Mouse (Mus musculus) heart, postnatal 10 days (tissue): ENCODE data around the gene Terf2. TPM values are rescaled to one million over a fixed set of nuclear protein-coding genes. Genes with fewer than 3 reads are reported as not detected.
A peak's percentile ranks its signal among the peaks of the same experiment; 100 is the strongest.

Experiments used
- DNase-seq, 2 experiments: peaks; one replicate each; pipeline ENCODE4 v3.0.0; 2021
- intact Hi-C: fragments of 180-260 bp; cut with DNase I; formaldehyde crosslinking; loops from one replicate; pipeline ENCODE4 v1.15.1; 2025
- total RNA-seq, 2 experiments: library from RNA; stranded (reverse); gene quantifications; 2 replicates each; pipeline ENCODE4 v1.2.3; 2021

Gene Terf2
- total RNA-seq: 10 to 100 TPM; 18.0 to 18.1 TPM

DNA sequence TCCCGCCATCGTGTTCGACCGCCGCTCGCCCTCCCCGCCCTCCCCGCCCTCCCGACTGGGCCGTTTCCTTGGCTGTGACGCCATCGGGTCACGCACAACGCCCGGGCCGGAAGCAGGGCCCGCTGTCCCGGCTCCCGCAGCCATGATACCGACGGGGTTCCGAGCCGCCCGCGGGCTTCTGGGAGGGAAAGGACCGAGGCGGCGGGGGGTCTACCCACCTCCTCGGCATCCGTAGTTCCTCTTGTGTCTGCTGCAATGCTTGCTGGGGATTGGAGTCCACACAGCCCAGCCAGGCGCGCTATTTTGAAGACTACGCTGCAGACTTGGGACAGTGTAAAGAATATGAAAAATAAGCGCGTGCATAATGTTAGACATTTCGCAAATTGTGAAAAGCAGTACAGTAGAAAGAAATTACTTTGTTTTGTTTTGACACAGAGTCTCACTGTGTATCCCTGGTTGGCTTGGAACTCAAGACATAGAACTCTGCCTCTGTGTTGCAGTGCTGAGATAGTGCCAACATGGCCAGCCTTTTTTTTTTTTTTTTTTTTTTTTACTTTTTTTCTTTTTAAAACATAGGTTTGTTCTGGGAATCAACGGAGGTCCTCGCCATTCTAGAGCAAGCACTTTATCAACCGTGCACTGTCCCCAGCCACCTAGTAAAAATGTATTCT lies at the start of gene Terf2:
Terf2 (minus strand) TSS at position 182 of the 671 bp plus-strand sequence.
- intact Hi-C loops: no loop called here
- DNase-seq: peak; percentile 95

DNA sequence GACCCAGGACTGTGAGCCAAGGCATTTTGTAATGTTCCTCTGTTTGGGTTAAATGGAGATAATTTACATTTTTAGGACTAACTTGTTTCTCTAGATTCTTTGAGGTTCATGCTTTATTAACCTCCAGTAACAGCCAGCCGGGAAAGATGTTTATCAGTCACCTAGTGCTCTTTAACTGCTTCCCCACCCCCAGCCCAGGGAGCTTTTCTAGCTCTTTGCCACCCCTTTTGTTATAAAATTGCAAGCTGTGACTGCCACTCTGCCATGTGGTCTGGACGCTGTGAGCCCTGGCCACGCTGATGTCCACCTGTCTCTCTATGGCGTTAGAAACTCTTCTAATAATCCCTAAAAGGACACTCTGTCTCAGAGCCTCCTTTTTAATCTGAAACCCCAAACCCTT lies 47.2 kb upstream of the Terf2 start:
- DNase-seq: no peak
- intact Hi-C loops: no loop called here

DNA sequence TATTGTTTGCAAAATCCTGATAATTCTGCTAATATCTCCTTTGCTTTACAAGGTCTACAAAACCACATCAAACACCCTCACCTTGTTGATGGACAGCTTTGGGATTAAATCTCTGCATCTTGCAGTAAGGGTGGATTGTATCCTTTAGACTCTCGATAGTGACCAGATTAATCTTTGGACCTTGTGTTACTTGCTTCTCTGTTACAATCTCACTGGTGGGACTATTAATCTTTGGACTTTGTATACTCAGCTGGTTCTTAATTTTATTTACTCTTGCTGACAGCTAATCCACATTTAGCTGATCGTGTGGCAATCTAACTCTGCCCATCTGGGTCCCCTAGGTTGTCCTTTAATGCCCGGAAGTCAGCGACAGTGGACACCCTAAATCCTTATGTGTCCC lies 46.2 kb upstream of the Terf2 start:
- intact Hi-C loops: no loop called here
- no peak for DNase-seq

DNA sequence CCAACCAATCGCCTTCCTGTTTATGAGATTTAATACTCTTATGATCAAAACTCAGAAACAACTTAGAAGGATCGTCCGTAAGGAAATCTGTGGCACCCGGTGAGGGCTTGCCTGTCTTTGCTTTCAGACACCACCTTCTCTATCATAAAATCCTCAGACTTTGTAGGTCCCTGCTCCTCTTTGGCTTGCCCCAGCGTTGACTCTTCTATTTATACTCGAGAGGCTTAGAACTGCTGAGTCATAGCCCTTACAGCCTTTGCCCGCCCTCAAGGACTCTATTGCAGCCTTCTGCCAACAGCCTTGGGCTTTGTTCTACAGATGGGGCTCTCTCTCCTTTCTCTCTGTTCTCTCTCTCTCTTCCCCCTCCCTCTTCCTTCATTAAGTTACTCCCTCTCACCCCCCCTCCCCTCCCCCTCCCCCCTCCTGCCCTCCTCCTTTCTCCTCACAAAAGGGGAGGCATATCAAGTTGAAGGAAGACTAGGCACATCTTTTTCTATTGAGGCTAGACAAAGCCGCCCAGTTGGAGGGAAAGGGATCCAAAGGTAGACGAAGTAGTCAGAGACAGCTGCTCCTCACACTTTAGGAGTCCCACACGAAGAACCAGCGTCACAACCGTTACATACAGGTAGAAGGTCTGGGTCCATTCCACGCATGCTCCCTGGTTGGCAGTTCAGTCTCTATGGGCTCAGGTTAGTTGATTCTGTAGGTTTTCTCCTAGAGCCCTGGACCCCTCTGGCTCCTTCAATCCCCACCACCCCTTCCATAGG lies 43.5 kb upstream of the Terf2 start:
- peak; percentile 69 to 72 for DNase-seq
- intact Hi-C loops: no loop called here

DNA sequence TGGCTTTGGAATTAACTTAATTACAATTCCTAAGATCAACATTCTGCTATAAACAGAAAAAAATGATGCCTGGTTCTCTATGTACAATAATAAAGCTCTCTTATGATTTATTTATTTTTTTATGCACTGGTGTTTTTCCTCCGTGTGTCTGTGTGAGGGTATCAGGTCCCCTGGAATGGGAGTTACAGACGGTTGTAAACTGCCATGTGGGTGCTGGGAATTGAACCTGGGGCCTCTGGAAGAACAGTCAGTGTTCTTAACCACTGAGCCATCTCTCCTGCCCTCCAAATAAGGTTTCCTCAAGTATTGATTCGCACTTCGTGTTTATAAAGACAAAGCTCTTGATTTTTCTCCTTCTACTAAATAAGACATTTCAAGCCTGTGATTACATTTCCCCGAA lies 42.0 kb upstream of the Terf2 start:
- intact Hi-C loops: no loop called here
- DNase-seq: no peak

DNA sequence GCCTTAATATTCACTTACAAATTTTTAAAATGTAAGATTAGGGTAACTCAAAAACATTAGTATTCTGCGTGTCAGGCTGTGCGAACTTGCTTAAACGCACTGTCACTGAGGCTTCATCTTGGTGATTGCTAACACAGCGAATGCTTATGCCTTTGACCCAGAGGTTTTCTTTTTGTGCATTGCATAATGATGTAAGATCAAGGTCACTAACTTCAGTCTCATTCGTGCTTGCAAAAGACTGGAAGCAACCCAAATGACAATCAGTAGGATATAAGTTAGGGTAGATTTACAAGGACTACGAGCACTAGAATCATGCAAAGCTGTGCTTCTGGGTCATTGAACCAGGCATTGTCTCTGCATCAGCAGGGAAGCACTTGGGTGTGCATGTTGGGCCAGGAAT lies 41.2 kb upstream of the Terf2 start:
- intact Hi-C loops: no loop called here
- no peak for DNase-seq

DNA sequence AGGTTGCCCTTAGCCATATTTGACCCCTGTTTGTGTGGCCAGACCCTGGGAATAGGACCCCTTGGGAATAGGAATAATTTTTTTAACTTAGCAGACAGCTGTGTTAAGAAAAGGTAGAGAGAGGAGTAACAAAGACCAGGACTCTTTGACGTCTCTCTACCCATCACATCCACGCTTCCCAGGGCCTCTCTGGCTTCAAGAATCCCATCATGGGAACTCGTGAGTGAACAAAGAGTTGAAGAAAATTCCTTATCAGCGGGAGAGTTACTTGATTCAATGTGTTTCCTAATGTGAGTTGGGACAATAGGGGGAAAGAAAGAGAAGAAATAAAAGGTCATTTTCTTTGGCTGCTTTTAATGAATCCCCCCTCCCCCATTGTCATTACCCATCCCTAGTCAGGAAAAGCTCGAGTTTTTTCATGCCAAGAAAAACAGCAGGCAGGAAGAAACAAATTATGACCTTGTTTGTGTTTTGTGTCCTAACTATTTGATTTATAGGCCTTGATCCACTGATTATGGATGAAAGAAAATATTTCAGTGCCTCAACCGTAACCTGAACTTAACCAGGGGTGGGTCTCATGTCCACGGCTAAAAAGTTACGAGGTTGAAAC lies 39.8 kb upstream of the Terf2 start:
- no peak for DNase-seq
- intact Hi-C loops: no loop called here

DNA sequence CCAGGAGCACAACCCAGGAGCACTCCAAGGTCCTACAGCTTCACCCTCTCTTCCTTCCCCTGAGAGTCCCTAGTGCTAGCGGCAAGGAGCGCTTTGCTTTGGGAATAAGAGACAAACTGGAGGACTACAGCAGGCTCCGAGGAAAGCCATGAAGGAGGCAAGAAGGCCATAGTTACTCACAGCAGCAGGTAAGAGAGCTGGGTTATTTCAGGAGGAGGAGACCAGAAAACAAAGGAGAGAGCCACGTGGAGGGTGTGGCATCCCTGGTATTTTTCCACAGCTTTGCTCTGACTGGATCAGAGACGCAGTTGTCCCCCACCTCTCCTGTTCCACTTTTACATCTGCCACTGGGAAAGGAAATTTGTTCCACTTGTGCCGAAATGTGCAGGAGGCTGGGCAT lies 37.5 kb upstream of the Terf2 start:
- DNase-seq: no peak
- intact Hi-C loops: no loop called here

DNA sequence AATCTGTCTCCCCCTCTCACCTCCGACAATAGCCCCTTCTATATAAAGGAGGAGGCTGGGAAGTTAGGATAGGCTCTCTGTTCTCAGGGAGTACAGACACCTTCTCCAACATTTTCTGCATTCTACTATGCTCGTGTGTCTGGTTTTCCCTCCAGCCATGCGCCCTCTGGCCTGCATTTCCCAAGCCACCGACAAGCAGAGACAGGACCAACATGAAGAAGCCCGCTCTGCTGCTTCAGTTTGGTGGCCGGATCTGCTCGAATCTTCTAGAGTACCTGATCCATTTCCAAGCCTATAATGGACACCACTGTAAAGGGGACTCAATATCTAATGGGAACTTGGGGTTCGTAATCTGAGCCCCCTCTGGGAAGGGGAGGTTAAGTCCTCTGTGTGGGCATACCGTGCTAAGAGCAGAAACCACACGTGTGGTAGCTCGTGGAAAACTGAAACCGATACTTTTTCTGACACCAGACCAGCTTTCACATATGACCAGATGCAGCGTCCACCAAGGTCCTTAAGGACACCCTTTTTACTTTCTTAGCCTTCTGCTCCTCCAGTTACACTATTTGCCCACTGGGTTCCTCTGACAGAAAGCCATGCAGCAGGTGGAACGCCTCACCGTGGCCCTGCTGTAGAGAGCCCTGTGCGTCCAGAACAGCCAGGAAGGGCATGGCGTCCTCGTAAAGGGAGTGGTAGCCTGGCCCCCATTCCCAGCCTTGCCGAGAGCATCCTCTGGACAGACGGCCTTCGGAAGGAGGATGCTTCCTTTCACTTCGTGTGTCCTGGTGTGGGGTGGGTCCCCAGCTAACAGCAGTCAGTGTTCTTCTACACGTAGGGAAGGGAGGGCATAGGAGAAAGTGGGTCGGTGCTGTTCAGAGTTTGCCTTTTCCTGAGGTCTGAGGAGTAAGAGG lies 36.5 kb upstream of the Terf2 start:
- DNase-seq: peak in 1 of 2 experiments; percentile 18
- intact Hi-C loops: no loop called here

DNA sequence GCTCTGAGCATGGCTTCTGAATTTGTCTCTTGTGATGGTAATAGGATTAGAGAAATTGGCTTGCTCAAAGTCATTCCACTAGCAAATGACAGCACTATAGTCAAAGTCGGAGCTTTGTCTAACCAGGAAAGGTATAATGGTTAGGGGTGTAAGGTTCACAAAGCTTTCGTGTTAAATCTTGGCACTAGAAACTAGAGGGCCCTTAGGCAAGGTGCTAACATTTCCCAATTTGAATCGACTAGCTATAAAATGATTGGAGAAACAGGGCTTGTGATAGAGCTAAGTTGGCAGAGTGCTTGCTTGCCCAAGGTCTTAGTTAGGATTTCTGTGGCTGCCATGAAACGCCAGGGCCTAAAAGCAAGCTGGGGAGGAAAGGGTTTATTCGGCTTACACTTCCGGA lies 33.7 kb upstream of the Terf2 start:
- intact Hi-C loops: no loop called here
- DNase-seq: no peak

DNA sequence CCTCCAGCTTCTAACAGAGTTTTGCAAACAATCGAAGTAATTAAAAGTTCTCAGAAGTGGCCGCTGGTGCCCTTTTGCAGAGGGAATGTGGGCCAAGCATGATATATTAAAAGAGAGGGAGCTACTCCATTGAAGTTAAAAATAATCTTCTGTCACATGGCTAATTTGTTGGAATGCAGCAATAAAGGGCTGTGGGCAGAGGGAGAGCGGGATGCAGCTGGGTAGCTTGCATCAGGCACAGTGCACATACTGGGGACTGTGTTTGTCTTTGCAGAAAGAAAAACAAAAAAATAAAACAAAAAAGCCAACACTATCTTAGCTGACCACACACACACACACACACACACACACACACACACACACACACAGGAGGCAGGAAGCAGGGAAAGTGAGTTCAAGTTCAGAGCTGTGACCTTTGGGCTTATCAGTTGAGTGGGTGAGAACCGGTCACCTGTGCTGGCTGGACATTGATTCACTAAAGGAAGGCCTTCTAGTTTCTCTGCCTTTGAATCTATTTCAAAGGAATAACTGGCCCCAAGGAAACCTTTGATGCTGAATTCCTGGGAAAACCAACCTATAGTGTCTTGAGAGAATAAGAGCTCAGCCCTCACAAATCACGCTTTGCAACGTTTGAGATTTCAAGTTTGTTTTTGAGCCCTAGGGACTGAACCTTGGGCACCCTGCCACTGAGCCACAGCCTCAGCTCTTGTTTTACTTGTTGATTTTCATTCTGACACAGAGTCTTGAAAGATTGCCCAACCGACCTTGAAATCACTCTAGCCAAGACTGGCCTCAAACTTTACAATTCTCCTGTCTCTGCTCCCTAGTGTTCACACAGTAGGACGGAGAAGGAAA lies 33.1 kb upstream of the Terf2 start:
- intact Hi-C loops: no loop called here

DNA sequence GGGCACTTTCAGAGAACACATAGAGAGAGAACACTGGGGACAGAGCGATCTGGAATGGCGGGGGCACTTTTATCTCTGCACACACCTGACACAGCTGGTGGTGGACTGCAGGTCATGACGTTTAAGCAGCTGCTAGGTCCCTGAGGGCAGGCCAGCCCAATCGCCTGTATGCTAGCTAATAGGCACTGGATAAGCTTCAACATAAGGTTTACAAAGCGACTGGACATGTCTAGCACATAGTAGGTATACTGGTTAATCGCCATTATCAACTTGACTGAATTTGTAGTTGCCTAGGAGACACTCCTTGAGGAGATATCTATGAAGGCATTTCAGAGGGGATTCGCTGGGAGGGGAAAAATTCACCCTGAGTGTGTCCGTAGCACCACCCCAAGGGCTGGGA lies 28.0 kb upstream of the Terf2 start:
- intact Hi-C loops: no loop called here
- DNase-seq: no peak

More for the DNA sequence above, 33.1 kb upstream of the Terf2 start:
- DNase-seq: peak; percentile 46 to 57

DNA sequence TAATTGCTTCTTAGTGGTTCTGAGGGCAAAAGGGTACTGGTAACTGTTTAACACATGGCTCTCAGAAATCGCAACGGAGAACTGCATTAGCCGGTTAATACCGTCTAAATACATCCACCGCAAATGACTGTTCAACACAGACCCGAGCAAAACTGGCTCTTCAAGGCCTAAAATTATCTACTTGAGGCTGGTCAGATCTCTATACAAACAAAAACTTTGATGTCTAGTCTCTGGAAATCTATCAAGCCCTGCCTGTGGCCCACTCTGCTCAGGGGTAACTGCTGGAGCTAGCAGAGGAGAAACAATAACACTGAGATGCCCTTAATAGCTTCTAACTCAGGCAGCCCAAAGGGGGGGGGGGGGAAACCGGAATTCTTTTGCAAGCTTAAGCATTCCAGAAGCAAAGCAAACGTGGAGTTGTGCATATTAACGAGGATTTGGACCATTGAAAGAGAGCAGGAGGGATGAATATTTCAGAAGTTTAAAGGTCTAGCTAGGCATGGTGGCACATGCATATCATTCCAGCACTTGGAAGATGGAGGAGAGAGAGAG lies 26.8 kb upstream of the Terf2 start:
- DNase-seq: no peak
- intact Hi-C loops: no loop called here

DNA sequence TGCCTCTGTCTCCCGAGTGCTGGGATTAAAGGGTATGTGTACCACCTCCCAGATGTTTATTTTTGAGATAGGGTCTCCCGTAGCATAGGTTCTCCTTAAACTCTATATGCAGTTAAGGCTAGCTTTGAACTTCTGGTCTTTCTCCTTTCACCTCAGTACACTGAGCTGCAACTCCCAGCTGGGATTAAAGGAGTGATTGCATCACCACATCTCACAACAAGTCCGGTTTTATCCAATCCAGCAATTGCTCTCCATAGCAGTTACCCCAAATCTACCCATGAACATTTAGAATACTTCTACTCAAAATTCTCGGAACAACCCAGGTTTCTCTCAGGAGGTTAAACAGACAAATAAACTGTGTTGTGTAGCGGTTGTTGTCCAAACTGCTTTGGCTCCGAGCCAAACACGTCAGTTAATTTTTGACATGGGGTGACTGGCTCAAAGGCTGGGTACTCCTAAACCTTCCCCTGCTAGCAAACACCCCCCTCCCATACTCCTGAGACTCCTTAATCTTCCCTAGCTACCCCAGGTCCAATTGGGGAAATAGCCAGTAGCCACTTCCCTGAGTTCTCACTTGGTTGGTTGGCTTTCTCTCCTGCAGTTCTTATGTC lies 25.4 kb upstream of the Terf2 start:
- intact Hi-C loops: no loop called here
- DNase-seq: no peak

DNA sequence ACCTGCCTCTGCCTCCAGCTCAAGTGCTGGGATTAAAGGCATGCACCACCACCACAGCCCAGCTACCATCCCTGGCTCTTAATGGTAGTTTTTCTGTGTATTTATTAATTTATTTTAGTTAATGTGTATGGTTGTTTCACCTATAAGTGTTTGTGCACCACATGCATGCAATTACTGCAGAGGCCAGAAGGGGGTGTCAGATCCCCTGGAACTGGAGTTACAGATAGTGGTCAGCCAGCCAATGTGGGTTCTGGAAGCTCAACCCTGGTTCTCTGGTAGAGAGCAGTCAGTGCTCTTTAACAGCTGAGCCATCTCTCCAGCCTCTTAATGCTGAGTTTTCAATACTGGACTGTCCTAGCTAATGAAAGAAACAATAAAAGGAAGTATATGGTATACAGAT lies 24.5 kb upstream of the Terf2 start:
- DNase-seq: no peak
- intact Hi-C loops: no loop called here

DNA sequence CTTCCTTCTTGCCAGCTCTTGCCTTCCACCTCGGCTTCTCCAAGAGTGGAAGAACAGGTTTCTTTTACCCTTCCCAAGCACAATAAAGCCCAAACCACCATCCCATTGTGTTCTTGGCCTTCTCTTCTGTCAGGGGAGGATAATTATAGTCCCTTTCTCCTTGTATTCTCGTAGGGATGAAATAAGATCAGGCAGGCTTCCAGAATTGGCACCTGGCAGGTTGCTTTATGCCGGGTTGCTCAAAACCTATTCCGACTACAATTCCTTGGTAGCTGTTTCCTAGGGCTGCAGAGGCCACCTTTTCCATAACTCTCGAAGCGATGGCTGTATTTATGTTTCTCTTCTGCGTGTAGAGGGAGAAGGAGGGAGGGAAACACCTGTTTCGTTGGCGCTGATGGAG lies 23.1 kb upstream of the Terf2 start:
- DNase-seq: no peak
- intact Hi-C loops: loop anchor here (1.0 to 10.0 kb wide), 2 partner anchors 53 to 455 kb away; no protein-coding TSS in a partner anchor

DNA sequence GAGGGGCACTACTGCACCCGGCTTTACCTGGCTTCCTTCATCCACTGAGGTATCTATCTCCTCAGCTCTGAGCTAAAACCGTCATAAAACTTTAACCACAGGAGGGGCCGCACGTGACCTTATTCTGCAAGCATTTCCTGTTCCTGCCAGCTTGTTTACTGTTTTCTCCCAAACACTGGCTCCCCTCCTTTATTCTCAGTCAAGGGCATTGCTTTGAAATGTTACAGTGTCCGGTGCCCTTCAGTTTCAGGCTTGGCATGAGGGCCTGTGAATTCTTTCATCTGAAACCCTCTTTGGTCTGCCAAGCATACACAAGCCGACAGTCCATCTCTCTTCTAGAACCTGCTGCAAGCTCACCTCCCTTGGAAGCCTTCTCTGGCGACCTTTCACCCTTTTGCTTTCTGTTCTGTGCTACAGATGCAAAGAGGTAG lies 22.5 kb upstream of the Terf2 start:
- intact Hi-C loops: loop anchor here (1.0 to 10.0 kb wide), 2 partner anchors 53 to 456 kb away; no protein-coding TSS in a partner anchor
- peak; percentile 61 for DNase-seq

DNA sequence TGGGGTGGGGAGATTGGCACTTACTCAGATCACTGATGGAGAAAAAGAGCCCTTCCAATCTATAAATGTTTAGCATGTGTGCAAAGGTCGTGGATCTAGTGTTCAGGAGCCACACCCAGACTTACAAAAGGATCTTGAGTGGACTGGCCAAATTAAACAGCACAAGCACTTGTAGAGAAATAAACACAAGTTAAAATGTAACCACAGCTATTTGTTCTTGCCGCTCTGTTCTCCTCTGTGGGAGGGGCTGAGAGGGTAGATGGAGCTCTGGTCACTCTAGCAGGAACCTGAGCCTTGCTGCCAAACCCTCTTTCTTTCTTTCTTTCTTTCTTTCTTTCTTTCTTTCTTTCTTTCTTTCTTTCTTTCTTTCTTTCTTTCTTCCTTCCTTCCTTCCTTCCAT lies 20.7 kb upstream of the Terf2 start:
- intact Hi-C loops: loop anchor here (10.0 kb wide), 1 partner anchor 458 kb away; no protein-coding TSS in a partner anchor
- no peak for DNase-seq

DNA sequence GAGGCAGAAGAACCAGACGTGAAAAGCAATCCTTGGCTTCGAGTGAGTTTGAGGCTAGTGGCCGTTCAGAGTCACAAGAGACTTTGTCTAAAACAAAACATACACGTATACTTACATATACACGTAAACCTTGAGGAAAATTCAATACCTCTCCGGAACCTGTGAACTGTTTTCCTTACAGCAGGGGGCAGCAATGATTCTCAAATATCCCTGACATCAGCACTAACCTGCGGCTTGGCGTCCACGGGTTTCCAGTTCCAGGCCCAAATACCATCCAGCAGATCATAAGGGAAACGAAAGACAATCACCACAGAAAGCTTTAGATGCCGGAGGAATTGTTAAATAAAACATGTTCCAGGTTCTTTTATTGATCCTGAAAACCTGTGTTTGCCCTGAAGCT lies 19.7 kb upstream of the Terf2 start:
- DNase-seq: peak; percentile 90 to 93
- intact Hi-C loops: loop anchor here (1.0 to 10.0 kb wide), 2 partner anchors 208 to 459 kb away; no protein-coding TSS in a partner anchor
